Mouse (Mus musculus): ENCODE results near the gene Lbr. TPM values are rescaled to one million over a fixed set of nuclear protein-coding genes. Genes with fewer than 3 reads are reported as not detected.
"Not testable (repeated sequence)": the region's sequence is repeated elsewhere in the genome, so short reads cannot be mapped to it uniquely, and the experiment has no call there.

Lbr gene
- total RNA-seq, 4 experiments from 2014 or later: 20.4 to 23.4 (median 23.0) TPM

- DNase-seq (ENCODE audit: low spot score in 2 of 2): not testable (repeated sequence)
Observed at GRCm38 (mm10) chr1:181782600-181782999, 60.2 kb downstream of the Lbr start.

- DNase-seq (ENCODE audit: low spot score in 2 of 2): no peak
Observed at GRCm38 (mm10) chr1:181776541-181776940, 66.3 kb downstream of the Lbr start.

GRCm38 (mm10) chr1:181771871-181772270 lies 71.0 kb downstream of the Lbr start:
- DNase-seq (ENCODE audit: low spot score in 2 of 2): no peak

- DNase-seq (ENCODE audit: low spot score in 2 of 2): no peak
Observed at GRCm38 (mm10) chr1:181769392-181769791, 73.5 kb downstream of the Lbr start.

Other genes starting within 250 kb of the Lbr start
- gene Enah, start 176.9 kb upstream of the Lbr start, total RNA-seq (2022): 10 to 100 TPM; 43.1 to 56.3 (median 48.3) TPM